Mouse (Mus musculus): ENCODE measurements at regions not wholly inside any gene's neighbourhood (a gene's known extent, or its start where the extent isn't known, plus 50 kb on each side); places are given as distances from the start of the nearest gene placed in this dataset.
A peak's percentile ranks its signal among the peaks of the same experiment; 100 is the strongest.

- no peak for DNase-seq (ENCODE audit: low spot score)
Observed at GRCm38 (mm10) chr9:30772456-30772855, 149.8 kb downstream of the Adamts15 start.

GRCm38 (mm10) chr9:30770436-30771173 lies 151.6 kb downstream of the Adamts15 start:
- DNase-seq (ENCODE audit: low spot score), result no peak

- DNase-seq (ENCODE audit: low spot score), result no peak
Observed at GRCm38 (mm10) chr9:30769435-30769729, 152.9 kb downstream of the Adamts15 start.

GRCm38 (mm10) chr9:30768665-30769434 lies 153.4 kb downstream of the Adamts15 start:
- DNase-seq (ENCODE audit: low spot score), result no peak

GRCm38 (mm10) chr9:30766701-30767100 lies 155.6 kb downstream of the Adamts15 start:
- DNase-seq (ENCODE audit: low spot score), result no peak

- DNase-seq (ENCODE audit: low spot score), result no peak
Observed at GRCm38 (mm10) chr9:30766171-30766570, 156.1 kb downstream of the Adamts15 start.

- no peak for DNase-seq (ENCODE audit: low spot score)
Observed at GRCm38 (mm10) chr9:30765017-30765569, 157.2 kb downstream of the Adamts15 start.

GRCm38 (mm10) chr9:30762913-30763312 lies 159.3 kb downstream of the Adamts15 start:
- DNase-seq (ENCODE audit: low spot score), result no peak

- DNase-seq (ENCODE audit: low spot score), result no peak
Observed at GRCm38 (mm10) chr9:30758121-30758520, 164.1 kb downstream of the Adamts15 start.

GRCm38 (mm10) chr9:30757406-30757805 lies 164.8 kb downstream of the Adamts15 start:
- peak; percentile 10 for DNase-seq (ENCODE audit: low spot score)

GRCm38 (mm10) chr9:30756796-30757195 lies 165.5 kb downstream of the Adamts15 start:
- DNase-seq (ENCODE audit: low spot score), result no peak

GRCm38 (mm10) chr9:30755586-30755985 lies 166.7 kb downstream of the Adamts15 start:
- no peak for DNase-seq (ENCODE audit: low spot score)

GRCm38 (mm10) chr9:30754826-30755225 lies 167.4 kb downstream of the Adamts15 start:
- DNase-seq (ENCODE audit: low spot score), result no peak

GRCm38 (mm10) chr9:30743471-30743870 lies 178.8 kb downstream of the Adamts15 start:
- DNase-seq (ENCODE audit: low spot score), result no peak

GRCm38 (mm10) chr9:30742471-30743098 lies 179.7 kb downstream of the Adamts15 start:
- no peak for DNase-seq (ENCODE audit: low spot score)

- no peak for DNase-seq (ENCODE audit: low spot score)
Observed at GRCm38 (mm10) chr9:30731687-30732086, 190.6 kb downstream of the Adamts15 start.

- DNase-seq (ENCODE audit: low spot score), result no peak
Observed at GRCm38 (mm10) chr9:30723364-30724070, 198.7 kb downstream of the Adamts15 start.

- DNase-seq (ENCODE audit: low spot score), result no peak
Observed at GRCm38 (mm10) chr9:30721861-30722260, 200.4 kb downstream of the Adamts15 start.

- DNase-seq (ENCODE audit: low spot score), result peak; percentile 14
Observed at GRCm38 (mm10) chr9:30716421-30717170, 205.7 kb downstream of the Adamts15 start.

GRCm38 (mm10) chr9:30710131-30710530 lies 212.1 kb downstream of the Adamts15 start:
- no peak for DNase-seq (ENCODE audit: low spot score)

GRCm38 (mm10) chr9:30699848-30700247 lies 222.4 kb downstream of the Adamts15 start:
- peak; percentile 2 for DNase-seq (ENCODE audit: low spot score)
